Mouse (Mus musculus): Measurements from ENCODE around the gene Tardbp. TPM values are rescaled to one million over a fixed set of nuclear protein-coding genes. Genes with fewer than 3 reads are reported as not detected.

Gene Tardbp
- total and polyA plus RNA-seq, 3 experiments: 211 to 455 TPM; not detected in 1

DNA sequence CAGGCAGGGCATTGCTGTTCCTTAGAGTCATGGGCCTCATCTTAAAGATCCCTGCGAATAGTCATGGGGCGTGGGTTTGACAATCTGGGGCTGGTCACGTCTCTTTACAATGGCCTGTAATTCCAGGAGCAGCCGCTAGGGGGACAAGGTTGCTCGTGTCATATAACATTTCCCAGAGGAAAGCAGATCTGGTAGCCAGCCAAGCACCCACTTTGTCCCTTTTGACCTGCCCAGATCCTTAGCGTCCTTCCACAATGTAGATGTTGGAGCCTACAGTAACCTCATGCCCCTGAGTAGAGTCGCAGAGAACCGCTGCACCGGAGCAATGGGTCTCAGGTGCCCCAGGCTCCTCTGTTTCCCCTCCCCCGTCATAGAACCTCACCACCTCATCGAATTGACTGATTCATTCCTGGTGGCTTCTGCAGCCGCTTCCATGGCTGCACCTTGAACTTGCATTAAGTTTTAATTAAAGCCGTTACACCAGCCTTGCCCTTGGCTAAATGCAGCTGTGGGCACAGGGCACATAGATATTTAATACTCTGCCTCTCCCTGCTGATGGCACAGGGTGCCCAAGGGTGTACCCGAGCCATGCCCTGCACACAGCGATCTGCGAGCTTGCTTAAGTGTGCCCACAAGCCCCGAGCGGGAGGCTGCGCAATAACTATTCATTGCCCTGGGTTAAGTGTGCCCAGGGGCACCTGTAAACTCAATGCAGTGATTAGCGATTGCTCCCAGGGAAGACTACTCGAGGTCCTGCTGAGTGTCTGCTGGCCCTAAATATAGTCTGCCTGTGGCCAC lies 35.5 kb upstream of the Tardbp start:
- Histone ChIP-seq H3K27me3 (ENCODE audit: control insufficient read depth in 1 of 2, insufficient read depth in 2 of 2, low read length in 2 of 2) (no peaks in the 10 kb centered on the region), H3K4me1 (ENCODE audit: control insufficient read depth in 1 of 2, insufficient read depth in 2 of 2, low read length in 2 of 2) (no peaks in the 10 kb centered on the region), H3K9me3 (replicated peaks; ENCODE audit: insufficient read depth, low read length) (no peaks in the 10 kb centered on the region), H3K27ac (ENCODE audit: control insufficient read depth, low read depth, low read length) (no peak overlapping the region), H3K9ac (ENCODE audit: control insufficient read depth, low read depth, low read length, poor library complexity, severe bottlenecking) (no peak overlapping the region), H3K79me2 (ENCODE audit: control insufficient read depth, insufficient read depth, low read length, poor library complexity) (no peaks in the 10 kb centered on the region), H3K36me3 (ENCODE audit: control insufficient read depth in 1 of 2, insufficient read depth in 2 of 2, low read length in 2 of 2) (no peaks in the 10 kb centered on the region), H3K4me3 (ENCODE audit: control insufficient read depth in 1 of 2, insufficient read depth in 1 of 2, low read depth in 2 of 2, low read length in 2 of 2) (no peak overlapping the region)
- DNase-seq (ENCODE audit: low read depth, low spot score): peak; percentile 67
- TF ChIP-seq ZMIZ1 (IDR thresholded peaks at IDR 0.05; ENCODE audit: low read depth, low read length) (no peak), E2F4 (IDR thresholded peaks at IDR 0.05; ENCODE audit: borderline replicate concordance, low read depth, low read length) (no peak), MAFK (IDR thresholded peaks at IDR 0.05; ENCODE audit: borderline replicate concordance, low read depth, low read length) (no peak), GATA1 (IDR thresholded peaks at IDR 0.05; ENCODE audit: low read depth, low read length) (no peak), NELFE (IDR thresholded peaks at IDR 0.05; ENCODE audit: low read depth, low read length) (no peak), TAL1 (IDR thresholded peaks at IDR 0.05; ENCODE audit: low read length) (no peak), UBTF (IDR thresholded peaks at IDR 0.05; ENCODE audit: borderline replicate concordance, insufficient read depth, low read depth, low read length) (no peak), HCFC1 (IDR thresholded peaks at IDR 0.05; ENCODE audit: low read depth, low read length) (no peak), NRF1 (IDR thresholded peaks at IDR 0.05; ENCODE audit: insufficient read depth, low read depth, low read length, poor library complexity, severe bottlenecking) (no peak), POLR2A (IDR thresholded peaks at IDR 0.05; ENCODE audit: control insufficient read depth in 1 of 2, insufficient read depth in 1 of 2, low read depth in 1 of 2, low read length in 2 of 2, poor library complexity in 1 of 2) (no peak), MAX (IDR thresholded peaks at IDR 0.05; ENCODE audit: low read length) (no peak), SIN3A (IDR thresholded peaks at IDR 0.05; ENCODE audit: low read length) (no peak), RAD21 (IDR thresholded peaks at IDR 0.05; ENCODE audit: low read depth, low read length) (peak; percentile 40), USF1 (IDR thresholded peaks at IDR 0.05; ENCODE audit: low read depth, low read length) (no peak), BHLHE40 (IDR thresholded peaks at IDR 0.05; ENCODE audit: borderline replicate concordance, low read depth, low read length) (no peak), POLR2AphosphoS5 (IDR thresholded peaks at IDR 0.05; ENCODE audit: borderline replicate concordance, low read depth, low read length) (no peak), CTCF (IDR thresholded peaks at IDR 0.05 in 2 of 3, conservative IDR thresholded peaks at IDR 0.05 in 1 of 3; ENCODE audit: control insufficient read depth in 1 of 3, insufficient read depth in 1 of 3, low read depth in 2 of 3, low read length in 3 of 3, poor library complexity in 1 of 3, severe bottlenecking in 1 of 3) (peak; percentile 57 to 91 (median 58)), SMC3 (IDR thresholded peaks at IDR 0.05; ENCODE audit: low read depth, low read length) (peak; percentile 39), USF2 (IDR thresholded peaks at IDR 0.05; ENCODE audit: borderline replicate concordance in 1 of 2, insufficient read depth in 1 of 2, low read depth in 1 of 2, low read length in 2 of 2) (no peak), ETS1 (IDR thresholded peaks at IDR 0.05; ENCODE audit: low read depth, low read length) (no peak), KAT2A (conservative IDR thresholded peaks at IDR 0.05; ENCODE audit: low read depth, low read length) (no peak), JUND (IDR thresholded peaks at IDR 0.05; ENCODE audit: low read depth, low read length) (no peak), ZNF384 (IDR thresholded peaks at IDR 0.05; ENCODE audit: low read depth, low read length) (no peak)

Data from MEL (cell line).